Mouse (Mus musculus): ENCODE measurements at regions not wholly inside any gene's neighbourhood (a gene's known extent, or its start where the extent isn't known, plus 50 kb on each side); places are given as distances from the start of the nearest gene placed in this dataset.

DNA sequence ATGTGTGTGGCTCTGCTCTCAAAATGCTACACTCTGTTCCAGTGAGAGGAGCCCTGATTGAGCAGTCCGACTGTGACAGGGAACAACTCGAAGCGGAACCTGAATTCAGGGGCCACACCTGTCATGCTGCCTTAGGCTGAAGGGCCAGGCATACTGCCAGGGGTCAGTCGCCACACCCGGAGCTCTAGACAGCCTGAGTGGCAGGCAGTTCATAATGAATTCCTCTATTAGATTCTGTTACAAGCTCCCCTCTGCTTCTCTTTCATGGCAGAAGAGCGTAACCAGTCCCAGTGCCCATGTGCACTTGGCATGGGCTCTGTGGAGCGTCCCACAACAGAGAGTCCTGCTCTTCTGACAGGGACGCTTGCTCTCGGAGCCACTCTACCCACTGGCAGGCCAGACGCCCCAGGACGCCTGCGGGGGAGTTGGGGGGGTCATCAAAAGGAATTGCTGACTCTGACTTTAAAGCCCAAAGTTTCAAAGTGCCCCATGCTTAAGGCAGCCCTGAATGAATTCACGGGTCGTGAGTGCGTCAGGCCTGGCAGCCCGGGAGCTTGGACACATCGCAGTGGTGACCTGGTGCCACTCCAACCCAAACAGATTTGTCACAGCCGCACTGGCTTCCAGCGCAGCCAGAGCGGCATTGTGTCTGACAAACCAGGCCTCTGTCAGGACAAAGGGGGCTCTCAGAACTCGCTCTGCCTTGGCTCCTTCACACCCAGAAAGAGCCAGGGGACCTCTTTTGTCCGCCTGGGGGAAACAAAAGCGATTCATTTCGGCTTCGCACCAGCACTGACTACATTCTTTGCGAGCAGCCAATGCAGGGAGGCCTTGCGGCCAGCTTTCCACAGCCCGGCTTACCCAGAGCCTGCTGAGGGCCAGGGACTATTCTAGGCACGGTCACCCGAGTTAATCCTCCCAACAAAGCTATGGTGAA is 144.1 kb downstream of the Nufip1 start:
- WGBS = 48% methylated on average over 30 of the region's 30 CpGs
- 0 out of 2 replicates have a peak, but pooled peaks cover 6% of the 10 kb centered on the region for H3K4me1 ChIP-seq (replicated peaks)
- H3K27ac ChIP-seq = no peak overlapping the region
- H3K9me3 ChIP-seq = no peaks in the 10 kb centered on the region
- peak; percentile 55 for ATAC-seq
- no peaks in the 10 kb centered on the region for H3K36me3 ChIP-seq
- no peak overlapping the region for H3K4me3 ChIP-seq (replicated peaks)
- H3K9ac ChIP-seq = no peak overlapping the region
- H3K27me3 ChIP-seq (replicated peaks) = no peaks in the 10 kb centered on the region
- no peak overlapping the region for H3K4me2 ChIP-seq (replicated peaks)

DNA sequence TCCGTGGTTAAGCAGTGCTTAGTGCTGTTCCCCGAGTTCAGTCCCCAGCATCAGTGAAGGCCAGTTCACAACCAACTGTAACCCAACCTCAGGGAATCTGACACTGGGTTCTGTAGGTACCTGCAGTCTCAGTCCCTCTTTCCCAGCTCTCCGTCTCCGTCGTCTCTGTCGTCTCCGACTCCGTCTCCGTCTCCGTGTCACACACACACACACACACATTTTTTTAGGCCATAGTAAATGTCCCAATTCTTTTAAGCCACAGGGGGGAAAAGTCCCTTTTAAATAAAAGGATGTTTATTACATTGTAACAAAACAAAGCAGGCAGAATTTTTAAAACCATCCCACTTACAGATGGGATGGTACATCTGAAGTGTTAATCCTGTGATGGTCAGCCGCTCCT is 145.3 kb downstream of the Nufip1 start:
- ATAC-seq = no peak
- WGBS = 91% methylated on average over 11 of the region's 11 CpGs
- Histone ChIP-seq H3K4me1 (replicated peaks) (0 out of 2 replicates have a peak, but pooled peaks cover 6% of the 10 kb centered on the region), H3K27ac (no peak overlapping the region), H3K9me3 (no peaks in the 10 kb centered on the region), H3K4me2 (replicated peaks) (no peak overlapping the region), H3K27me3 (replicated peaks) (no peaks in the 10 kb centered on the region), H3K9ac (no peak overlapping the region), H3K36me3 (no peaks in the 10 kb centered on the region), H3K4me3 (replicated peaks) (no peak overlapping the region)

DNA sequence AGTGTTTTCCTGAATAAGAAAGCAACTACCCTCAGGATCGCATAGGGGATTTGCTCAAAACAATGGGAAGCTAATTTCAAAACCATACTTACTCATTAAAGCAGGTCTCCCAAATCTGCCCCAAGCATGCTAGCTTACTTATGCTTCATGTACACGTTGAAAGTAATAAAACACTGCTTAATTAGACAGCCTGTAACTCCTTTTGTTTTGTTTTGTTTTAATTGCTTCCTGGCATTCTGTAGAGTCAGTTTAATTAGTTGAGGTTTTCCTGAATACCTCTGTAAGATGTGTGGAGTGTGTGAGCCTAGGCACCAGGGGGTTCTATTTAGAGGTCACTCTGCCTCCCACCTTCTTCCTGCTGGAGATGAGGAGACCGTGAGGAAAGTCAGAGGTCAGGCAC is 147.9 kb downstream of the Nufip1 start:
- no peak for ATAC-seq
- H3K27me3 ChIP-seq (replicated peaks) = no peaks in the 10 kb centered on the region
- H3K9me3 ChIP-seq = no peaks in the 10 kb centered on the region
- H3K4me3 ChIP-seq (replicated peaks) = no peak overlapping the region
- H3K36me3 ChIP-seq = no peaks in the 10 kb centered on the region
- 38% methylated on average over 3 of the region's 3 CpGs for WGBS
- no peak overlapping the region for H3K4me2 ChIP-seq (replicated peaks)
- H3K4me1 ChIP-seq (replicated peaks) = 0 out of 2 replicates have a peak, but pooled peaks cover 6% of the 10 kb centered on the region
- H3K9ac ChIP-seq = no peak overlapping the region
- H3K27ac ChIP-seq = no peak overlapping the region

DNA sequence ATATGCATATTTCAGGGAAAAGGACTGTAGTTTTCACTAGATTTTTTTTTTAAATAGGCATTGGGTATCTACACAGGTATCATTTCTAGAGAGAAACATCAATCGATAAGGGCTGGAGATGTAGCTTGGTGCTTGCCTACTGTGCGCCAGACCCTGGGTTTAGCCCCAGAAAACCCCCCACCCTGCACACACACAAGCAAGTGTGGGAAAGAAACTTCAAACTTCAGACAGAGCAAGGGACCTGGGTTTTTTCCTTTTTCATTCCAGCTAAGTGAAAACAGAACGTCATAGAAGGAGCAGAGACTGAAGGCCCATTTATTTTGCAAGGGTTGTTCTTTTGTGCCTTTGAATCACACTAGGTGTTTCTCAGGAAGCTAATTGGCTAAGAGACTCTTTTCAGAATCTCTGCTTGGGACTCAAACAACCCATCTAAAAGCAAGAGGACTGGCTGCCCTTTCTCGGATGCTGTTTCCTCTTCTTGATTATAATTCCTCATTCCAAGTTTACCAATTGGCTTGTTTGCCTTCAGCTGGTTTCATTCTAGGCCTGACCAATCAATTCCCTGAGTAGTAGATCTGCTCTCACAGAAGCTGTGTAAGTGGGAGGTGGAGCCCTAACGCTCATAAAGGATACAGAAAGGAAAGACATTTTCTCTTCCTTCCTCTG is 150.1 kb downstream of the Nufip1 start:
- H3K27me3 ChIP-seq (replicated peaks) = no peaks in the 10 kb centered on the region
- H3K9me3 ChIP-seq = no peaks in the 10 kb centered on the region
- H3K4me1 ChIP-seq (replicated peaks) = no peaks in the 10 kb centered on the region
- H3K4me2 ChIP-seq (replicated peaks) = no peak overlapping the region
- no peak overlapping the region for H3K4me3 ChIP-seq (replicated peaks)
- 62% methylated on average over 5 of the region's 5 CpGs for WGBS
- H3K27ac ChIP-seq = no peak overlapping the region
- ATAC-seq = no peak
- H3K9ac ChIP-seq = no peak overlapping the region
- no peaks in the 10 kb centered on the region for H3K36me3 ChIP-seq

DNA sequence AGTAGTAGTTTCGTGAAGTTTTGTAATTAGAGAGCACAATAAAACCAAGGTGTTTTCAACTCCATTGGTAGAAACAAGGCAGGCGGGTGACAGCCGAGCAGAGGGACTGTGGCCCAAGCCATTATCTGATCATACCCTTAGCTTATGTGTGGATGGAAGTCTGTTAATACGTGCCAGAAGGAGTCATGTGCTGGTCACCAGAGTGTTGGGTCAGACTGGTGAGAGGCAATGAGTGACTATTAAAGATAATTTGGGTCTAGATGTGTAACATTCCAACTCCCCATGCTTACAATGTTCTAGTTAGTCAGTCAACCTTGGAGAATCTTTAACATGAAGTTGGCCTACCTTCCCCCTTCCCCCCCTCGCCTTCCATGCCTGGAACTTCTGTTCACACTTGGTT is 151.1 kb upstream of the Tsc22d1 start:
- 87% methylated on average over 5 of the region's 5 CpGs for WGBS
- no peaks in the 10 kb centered on the region for H3K4me1 ChIP-seq (replicated peaks)
- no peaks in the 10 kb centered on the region for H3K9me3 ChIP-seq
- H3K4me3 ChIP-seq (replicated peaks) = no peak overlapping the region
- H3K9ac ChIP-seq = no peak overlapping the region
- no peaks in the 10 kb centered on the region for H3K27me3 ChIP-seq (replicated peaks)
- H3K4me2 ChIP-seq (replicated peaks) = no peak overlapping the region
- no peak overlapping the region for H3K27ac ChIP-seq
- H3K36me3 ChIP-seq = no peaks in the 10 kb centered on the region
- ATAC-seq = no peak

DNA sequence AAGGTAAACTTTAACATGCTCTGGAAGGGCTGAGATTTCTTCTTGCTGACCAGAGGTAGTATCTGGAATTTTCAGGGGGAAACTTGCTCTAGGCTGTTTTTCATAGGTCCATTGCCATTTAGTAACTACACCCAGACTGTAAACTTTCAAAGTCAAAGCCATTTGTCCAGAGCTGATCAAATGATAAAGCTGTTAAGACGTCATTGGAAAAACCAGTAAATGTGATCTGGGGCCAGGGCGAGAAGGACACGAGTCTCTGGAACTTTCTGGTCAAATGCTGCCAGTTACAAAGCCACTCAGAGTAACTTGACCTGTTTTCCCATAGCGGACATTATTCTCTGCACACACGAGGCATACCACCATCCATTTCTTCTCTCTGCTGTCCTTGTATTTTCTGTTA is 148.9 kb upstream of the Tsc22d1 start:
- 92% methylated on average over 5 of the region's 5 CpGs for WGBS
- Histone ChIP-seq H3K9me3 (no peaks in the 10 kb centered on the region), H3K4me1 (replicated peaks) (no peaks in the 10 kb centered on the region), H3K4me3 (replicated peaks) (no peak overlapping the region), H3K9ac (no peak overlapping the region), H3K36me3 (no peaks in the 10 kb centered on the region), H3K27ac (no peak overlapping the region), H3K27me3 (replicated peaks) (no peaks in the 10 kb centered on the region), H3K4me2 (replicated peaks) (no peak overlapping the region)
- ATAC-seq = no peak

DNA sequence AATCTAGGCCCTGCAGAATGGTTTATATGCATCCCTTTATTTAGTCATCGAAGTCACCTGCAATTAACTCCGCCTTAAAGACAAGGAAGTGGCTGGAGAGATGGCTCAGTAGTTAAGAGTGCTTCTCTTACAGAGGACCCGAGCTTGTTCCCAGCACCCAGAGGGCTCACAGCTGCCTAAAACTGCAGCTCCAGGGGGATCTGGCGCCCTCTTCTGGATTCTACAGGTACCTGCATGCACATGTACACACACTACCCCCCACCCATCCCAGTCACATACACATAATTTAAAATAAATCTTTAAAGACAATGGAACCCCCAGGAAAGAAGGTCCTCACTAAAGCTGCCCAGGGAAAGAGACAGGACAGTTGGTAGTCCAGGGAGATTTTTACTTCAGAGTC is 148.5 kb upstream of the Tsc22d1 start:
- no peak for ATAC-seq

DNA sequence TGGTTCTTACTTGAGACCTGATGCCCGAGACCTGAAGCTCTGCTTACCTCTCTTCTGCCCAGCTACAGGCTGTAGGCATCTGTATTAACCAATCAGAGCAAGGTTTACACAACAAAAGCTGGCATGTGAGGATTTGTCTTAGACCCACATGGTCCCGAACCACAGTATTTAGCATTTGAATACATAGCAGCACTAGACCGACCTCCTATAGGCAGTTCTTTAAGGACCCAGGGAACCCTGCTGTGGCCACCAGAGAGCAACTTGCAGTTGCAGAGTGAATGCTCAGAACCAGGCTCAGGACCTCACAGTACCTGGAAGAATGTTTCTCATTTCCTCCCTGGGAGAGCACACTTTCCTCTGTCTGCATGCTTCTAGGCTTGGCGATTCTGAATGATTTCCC is 147.7 kb upstream of the Tsc22d1 start:
- ATAC-seq = no peak
- no peaks in the 10 kb centered on the region for H3K9me3 ChIP-seq
- no peak overlapping the region for H3K4me2 ChIP-seq (replicated peaks)
- WGBS = 54% methylated on average over 4 of the region's 4 CpGs
- H3K27me3 ChIP-seq (replicated peaks) = no peaks in the 10 kb centered on the region
- no peaks in the 10 kb centered on the region for H3K36me3 ChIP-seq
- no peaks in the 10 kb centered on the region for H3K4me1 ChIP-seq (replicated peaks)
- no peak overlapping the region for H3K9ac ChIP-seq
- no peak overlapping the region for H3K4me3 ChIP-seq (replicated peaks)
- no peak overlapping the region for H3K27ac ChIP-seq

More for the DNA sequence above, 148.5 kb upstream of the Tsc22d1 start:
- Histone ChIP-seq H3K27ac (no peak overlapping the region), H3K4me1 (replicated peaks) (no peaks in the 10 kb centered on the region), H3K4me2 (replicated peaks) (no peak overlapping the region), H3K9me3 (no peaks in the 10 kb centered on the region), H3K27me3 (replicated peaks) (no peaks in the 10 kb centered on the region), H3K9ac (no peak overlapping the region), H3K4me3 (replicated peaks) (no peak overlapping the region), H3K36me3 (no peaks in the 10 kb centered on the region)
- WGBS = 82% methylated on average over 4 of the region's 4 CpGs

DNA sequence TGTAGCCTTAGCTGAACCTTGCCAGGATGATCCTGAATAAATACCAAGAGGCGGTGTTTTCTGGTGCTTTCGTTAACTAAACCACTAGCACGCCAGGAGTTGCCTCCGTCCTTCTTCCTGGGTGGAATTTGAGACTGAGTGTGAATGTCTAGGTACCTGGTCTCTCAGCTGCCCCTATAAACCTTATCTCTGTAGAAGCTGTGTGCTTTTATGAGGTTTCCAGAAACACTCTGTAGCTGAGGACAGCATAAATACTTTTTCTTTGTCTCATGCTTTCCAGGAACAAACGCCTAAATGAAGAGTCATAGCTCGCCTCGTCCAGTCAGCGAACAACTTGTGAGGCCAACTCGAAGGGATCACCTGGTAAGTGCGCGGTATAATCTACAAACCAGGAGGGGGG is 143.6 kb upstream of the Tsc22d1 start:
- no peaks in the 10 kb centered on the region for H3K27me3 ChIP-seq (replicated peaks)
- H3K9me3 ChIP-seq = no peaks in the 10 kb centered on the region
- ATAC-seq = peak; percentile 88
- H3K9ac ChIP-seq = no peak overlapping the region
- no peak overlapping the region for H3K27ac ChIP-seq
- H3K4me1 ChIP-seq (replicated peaks) = no peaks in the 10 kb centered on the region
- H3K4me2 ChIP-seq (replicated peaks) = no peak overlapping the region
- H3K4me3 ChIP-seq (replicated peaks) = no peak overlapping the region
- 62% methylated on average over 11 of the region's 11 CpGs for WGBS
- no peaks in the 10 kb centered on the region for H3K36me3 ChIP-seq

DNA sequence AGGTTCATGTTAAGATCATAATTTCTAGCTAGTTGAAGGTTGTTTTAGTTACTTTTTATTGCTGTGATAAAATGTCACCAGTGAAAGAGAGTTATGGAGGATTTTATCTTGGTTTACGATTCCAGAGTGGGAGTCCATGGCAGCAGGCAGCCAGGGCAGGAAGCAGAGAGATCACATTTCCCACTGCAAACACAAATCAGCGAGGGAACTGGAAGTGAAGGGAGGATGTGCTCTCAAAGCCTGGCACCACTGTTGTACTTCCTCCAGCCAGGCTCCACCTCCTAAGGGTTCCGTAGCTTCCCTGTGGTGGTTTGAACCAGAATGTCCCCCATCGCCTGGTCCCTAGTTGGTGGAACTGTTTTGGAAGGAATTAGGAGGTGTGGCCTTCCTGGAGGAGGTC is 141.9 kb upstream of the Tsc22d1 start:
- ATAC-seq = no peak
- no peak overlapping the region for H3K27ac ChIP-seq
- no peak overlapping the region for H3K9ac ChIP-seq
- WGBS = 58% methylated on average over 4 of the region's 4 CpGs
- H3K27me3 ChIP-seq (replicated peaks) = no peaks in the 10 kb centered on the region
- no peaks in the 10 kb centered on the region for H3K9me3 ChIP-seq
- no peaks in the 10 kb centered on the region for H3K36me3 ChIP-seq
- no peaks in the 10 kb centered on the region for H3K4me1 ChIP-seq (replicated peaks)
- H3K4me2 ChIP-seq (replicated peaks) = no peak overlapping the region
- H3K4me3 ChIP-seq (replicated peaks) = no peak overlapping the region

DNA sequence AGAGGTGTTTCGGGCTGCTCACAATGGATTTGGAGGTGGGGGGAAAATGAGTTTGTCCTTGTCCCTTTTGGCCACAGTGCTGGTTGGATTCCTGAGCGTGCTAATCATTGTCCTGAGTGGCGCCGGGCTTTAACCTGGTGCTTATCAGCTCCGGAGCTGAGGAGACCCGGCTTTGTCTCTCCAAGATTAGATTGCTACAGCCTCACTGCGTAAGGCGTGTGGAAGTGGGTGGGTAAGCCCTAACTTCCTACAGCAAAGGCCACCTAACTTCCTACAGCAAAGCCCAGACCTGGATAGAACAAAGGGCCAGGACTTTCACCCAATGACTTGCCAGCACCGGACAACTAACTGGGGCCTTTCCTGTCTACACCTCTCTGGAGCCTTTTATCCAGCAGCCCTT is 138.1 kb upstream of the Tsc22d1 start:
- no peak for ATAC-seq
- Histone ChIP-seq H3K36me3 (no peaks in the 10 kb centered on the region), H3K4me2 (replicated peaks) (no peak overlapping the region), H3K27ac (no peak overlapping the region), H3K9me3 (no peaks in the 10 kb centered on the region), H3K9ac (no peak overlapping the region), H3K4me3 (replicated peaks) (no peak overlapping the region), H3K27me3 (replicated peaks) (no peaks in the 10 kb centered on the region), H3K4me1 (replicated peaks) (no peaks in the 10 kb centered on the region)
- 66% methylated on average over 9 of the region's 9 CpGs for WGBS

DNA sequence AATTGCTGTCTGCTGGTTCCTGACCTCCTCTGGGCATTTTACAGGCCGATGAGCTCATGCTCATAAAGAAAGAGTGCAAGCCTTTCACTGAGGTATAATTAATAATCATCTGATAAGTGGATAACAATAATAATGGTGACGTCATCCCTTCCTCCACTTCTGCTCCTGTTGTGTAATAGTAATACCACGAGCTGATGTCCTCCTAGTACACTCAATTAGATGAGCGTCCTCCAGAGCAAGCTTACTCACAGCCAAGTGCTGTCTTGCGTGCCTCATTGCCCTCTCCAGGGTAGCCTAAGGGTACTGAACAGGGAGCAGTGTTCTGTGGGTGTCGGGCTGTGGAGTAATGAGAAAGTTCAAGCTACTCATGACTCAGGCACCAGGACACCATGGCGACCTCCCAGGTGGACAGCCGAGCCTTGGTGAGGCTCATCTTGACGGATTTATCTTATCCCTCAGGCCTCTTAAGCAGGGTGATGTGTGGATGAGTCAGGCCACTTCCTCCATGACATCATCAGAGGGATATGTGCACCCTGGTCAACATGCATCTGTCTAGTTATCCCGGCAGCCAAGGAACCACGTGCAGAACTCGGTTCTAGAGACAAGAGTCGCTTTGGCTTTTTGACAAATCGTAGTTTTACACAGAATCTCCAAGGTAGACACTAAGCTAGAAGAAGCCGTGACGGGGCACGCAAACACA is 135.9 kb upstream of the Tsc22d1 start:
- Histone ChIP-seq H3K27me3 (replicated peaks) (no peaks in the 10 kb centered on the region), H3K4me3 (replicated peaks) (no peak overlapping the region), H3K9ac (no peak overlapping the region), H3K4me1 (replicated peaks) (no peaks in the 10 kb centered on the region), H3K4me2 (replicated peaks) (no peak overlapping the region), H3K9me3 (no peaks in the 10 kb centered on the region), H3K36me3 (no peaks in the 10 kb centered on the region), H3K27ac (no peak overlapping the region)
- 81% methylated on average over 17 of the region's 17 CpGs for WGBS
- ATAC-seq = no peak; the same call in 1 of the 2 replicates
